Mouse (Mus musculus): ENCODE data around the gene Smad5.

DNA sequence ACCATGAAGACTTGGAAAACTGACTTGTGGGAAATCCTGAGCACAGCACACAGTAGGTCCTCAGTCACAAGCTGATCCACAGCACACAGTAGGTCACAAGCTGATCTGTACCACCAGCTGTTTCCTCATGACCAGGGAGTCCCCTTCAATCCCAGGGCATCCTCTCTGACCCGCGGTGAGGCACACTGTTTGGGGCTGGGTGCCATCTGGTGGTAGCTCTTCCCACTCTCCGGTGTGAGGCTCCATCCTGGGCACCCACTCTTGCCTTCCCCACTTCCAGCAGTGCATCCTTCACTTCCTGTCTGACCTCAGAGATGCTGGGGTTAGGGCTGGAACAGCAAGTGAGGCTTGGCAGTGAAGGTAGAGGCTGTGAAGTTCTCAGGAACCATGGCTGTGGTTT lies 69.8 kb downstream of the Smad5 start:
- TF ChIP-seq CTCF (IDR thresholded peaks at IDR 0.05) (no peak), POLR2A (IDR thresholded peaks at IDR 0.05; ENCODE audit: insufficient read depth, low read depth, low read length) (no peak), EP300 (IDR thresholded peaks at IDR 0.05; ENCODE audit: insufficient read depth, low read depth, low read length) (no peak)
